Mouse (Mus musculus): Measurements from ENCODE around the gene Cd200r3. TPM values are rescaled to one million over a fixed set of nuclear protein-coding genes. Genes with fewer than 3 reads are reported as not detected.

Cd200r3 gene
- polyA plus RNA-seq, 1 experiment = not detected

DNA sequence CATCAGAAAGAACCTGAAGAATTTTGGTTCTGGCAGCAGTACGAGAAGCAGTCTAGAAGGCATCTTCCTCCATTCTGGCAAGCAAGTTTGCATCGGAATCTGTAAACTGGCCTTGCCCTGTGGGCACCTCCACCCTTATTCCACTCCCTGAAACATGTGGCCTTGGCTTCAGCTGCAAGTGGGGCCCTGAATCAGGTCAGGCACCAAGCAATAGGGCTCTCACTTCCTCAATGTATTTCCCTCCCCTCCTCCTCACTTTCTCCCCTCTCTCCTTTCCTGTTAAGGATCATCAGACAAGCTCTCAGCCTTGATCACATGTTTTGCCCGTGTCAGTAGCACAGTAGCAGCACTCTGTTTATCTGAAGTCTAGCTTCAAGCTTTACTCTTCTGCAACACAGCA, 61.8 kb downstream of the Cd200r3 start:
- no peaks in the 10 kb centered on the region for H3K9me3 ChIP-seq (replicated peaks; ENCODE audit: control insufficient read depth, insufficient read depth, low read length, poor library complexity, severe bottlenecking)

DNA sequence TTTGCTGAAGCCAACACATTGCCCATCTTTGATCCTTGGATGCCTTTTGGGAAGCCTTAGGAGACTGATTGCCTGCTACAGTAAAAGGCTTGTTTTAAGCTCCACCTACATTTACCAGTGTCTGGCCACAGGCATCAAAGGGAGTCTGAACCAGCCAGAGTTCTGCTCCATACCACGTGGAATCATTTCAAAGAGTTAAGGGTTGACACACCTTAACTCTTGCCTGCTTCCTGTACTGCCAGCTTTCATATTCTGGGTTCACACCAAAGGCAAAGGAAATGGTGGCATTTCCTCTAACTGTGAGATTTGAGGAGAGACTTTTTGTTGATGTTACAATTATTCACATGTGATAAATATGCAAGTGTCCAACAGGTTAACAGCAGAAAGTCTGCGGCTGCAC, 63.5 kb downstream of the Cd200r3 start:
- no peaks in the 10 kb centered on the region for H3K27me3 ChIP-seq (ENCODE audit: control insufficient read depth, insufficient read depth, low read length, poor library complexity, severe bottlenecking)
- H3K9ac ChIP-seq (ENCODE audit: low read depth, poor library complexity, severe bottlenecking) = no peak overlapping the region
- no peak overlapping the region for H3K4me3 ChIP-seq (ENCODE audit: low read depth, low read length)
- TF ChIP-seq POLR2A (IDR thresholded peaks at IDR 0.05; ENCODE audit: insufficient read depth, low read length) (no peak), EP300 (IDR thresholded peaks at IDR 0.05; ENCODE audit: insufficient read depth, low read depth, low read length) (no peak), CTCF (IDR thresholded peaks at IDR 0.05; ENCODE audit: low read depth, low read length) (no peak)
- H3K4me1 ChIP-seq (ENCODE audit: control insufficient read depth, insufficient read depth, low read length) = no peaks in the 10 kb centered on the region
- no peaks in the 10 kb centered on the region for H3K9me3 ChIP-seq (replicated peaks; ENCODE audit: control insufficient read depth, insufficient read depth, low read length, poor library complexity, severe bottlenecking)
- H3K36me3 ChIP-seq (ENCODE audit: control insufficient read depth, insufficient read depth, low read length, poor library complexity, severe bottlenecking) = no peaks in the 10 kb centered on the region
- no peak overlapping the region for H3K27ac ChIP-seq (ENCODE audit: insufficient read depth, low read length)

More for the DNA sequence above, 61.8 kb downstream of the Cd200r3 start:
- H3K36me3 ChIP-seq (ENCODE audit: control insufficient read depth, insufficient read depth, low read length, poor library complexity, severe bottlenecking) = no peaks in the 10 kb centered on the region
- H3K4me1 ChIP-seq (ENCODE audit: control insufficient read depth, insufficient read depth, low read length) = no peaks in the 10 kb centered on the region
- H3K27me3 ChIP-seq (ENCODE audit: control insufficient read depth, insufficient read depth, low read length, poor library complexity, severe bottlenecking) = no peaks in the 10 kb centered on the region
- no peak overlapping the region for H3K4me3 ChIP-seq (ENCODE audit: low read depth, low read length)
- TF ChIP-seq POLR2A (IDR thresholded peaks at IDR 0.05; ENCODE audit: insufficient read depth, low read length) (no peak), CTCF (IDR thresholded peaks at IDR 0.05; ENCODE audit: low read depth, low read length) (no peak), EP300 (IDR thresholded peaks at IDR 0.05; ENCODE audit: insufficient read depth, low read depth, low read length) (no peak)
- H3K27ac ChIP-seq (ENCODE audit: insufficient read depth, low read length) = no peak overlapping the region
- no peak overlapping the region for H3K9ac ChIP-seq (ENCODE audit: low read depth, poor library complexity, severe bottlenecking)

GRCm38 (mm10) chr16:45007807-45008206, 64.3 kb downstream of the Cd200r3 start:
- H3K4me1 ChIP-seq (ENCODE audit: control insufficient read depth, insufficient read depth, low read length) = no peaks in the 10 kb centered on the region
- H3K9ac ChIP-seq (ENCODE audit: low read depth, poor library complexity, severe bottlenecking) = no peak overlapping the region
- H3K27ac ChIP-seq (ENCODE audit: insufficient read depth, low read length) = no peak overlapping the region
- H3K27me3 ChIP-seq (ENCODE audit: control insufficient read depth, insufficient read depth, low read length, poor library complexity, severe bottlenecking) = no peaks in the 10 kb centered on the region
- H3K36me3 ChIP-seq (ENCODE audit: control insufficient read depth, insufficient read depth, low read length, poor library complexity, severe bottlenecking) = no peaks in the 10 kb centered on the region
- H3K9me3 ChIP-seq (replicated peaks; ENCODE audit: control insufficient read depth, insufficient read depth, low read length, poor library complexity, severe bottlenecking) = no peaks in the 10 kb centered on the region
- no peak for TF ChIP-seq POLR2A (IDR thresholded peaks at IDR 0.05; ENCODE audit: insufficient read depth, low read length)
- no peak for TF ChIP-seq EP300 (IDR thresholded peaks at IDR 0.05; ENCODE audit: insufficient read depth, low read depth, low read length)
- TF ChIP-seq CTCF (IDR thresholded peaks at IDR 0.05; ENCODE audit: low read depth, low read length) = no peak
- H3K4me3 ChIP-seq (ENCODE audit: low read depth, low read length) = no peak overlapping the region

- no peak overlapping the region for H3K4me3 ChIP-seq (ENCODE audit: low read depth, low read length)
- no peaks in the 10 kb centered on the region for H3K27me3 ChIP-seq (ENCODE audit: control insufficient read depth, insufficient read depth, low read length, poor library complexity, severe bottlenecking)
- no peak overlapping the region for H3K9ac ChIP-seq (ENCODE audit: low read depth, poor library complexity, severe bottlenecking)
- H3K36me3 ChIP-seq (ENCODE audit: control insufficient read depth, insufficient read depth, low read length, poor library complexity, severe bottlenecking) = no peaks in the 10 kb centered on the region
- H3K9me3 ChIP-seq (replicated peaks; ENCODE audit: control insufficient read depth, insufficient read depth, low read length, poor library complexity, severe bottlenecking) = no peaks in the 10 kb centered on the region
- H3K4me1 ChIP-seq (ENCODE audit: control insufficient read depth, insufficient read depth, low read length) = no peaks in the 10 kb centered on the region
- no peak overlapping the region for H3K27ac ChIP-seq (ENCODE audit: insufficient read depth, low read length)
- TF ChIP-seq POLR2A (IDR thresholded peaks at IDR 0.05; ENCODE audit: insufficient read depth, low read length) = no peak
- no peak for TF ChIP-seq CTCF (IDR thresholded peaks at IDR 0.05; ENCODE audit: low read depth, low read length)
- no peak for TF ChIP-seq EP300 (IDR thresholded peaks at IDR 0.05; ENCODE audit: insufficient read depth, low read depth, low read length)
Measured at GRCm38 (mm10) chr16:45009634-45010033, 66.2 kb downstream of the Cd200r3 start.

DNA sequence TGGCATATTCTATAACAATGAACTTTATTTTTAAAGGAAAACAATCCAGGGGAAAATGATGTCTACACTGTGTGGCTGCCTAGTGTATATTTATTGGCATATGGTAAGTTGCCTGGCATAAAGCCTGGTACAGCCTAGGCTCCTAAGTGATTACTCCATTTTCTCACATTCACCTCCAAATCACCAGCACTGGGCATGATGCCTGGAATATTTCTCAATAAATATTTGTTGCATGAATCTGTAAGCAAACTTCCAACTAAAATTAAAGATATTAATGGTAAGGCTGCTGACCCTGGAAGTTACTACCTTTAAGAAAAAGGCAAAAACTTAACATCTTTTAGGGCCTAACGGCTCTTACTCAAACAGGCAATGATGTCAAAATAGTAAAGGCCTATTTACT, 72.1 kb downstream of the Cd200r3 start:
- no peaks in the 10 kb centered on the region for H3K36me3 ChIP-seq (ENCODE audit: control insufficient read depth, insufficient read depth, low read length, poor library complexity, severe bottlenecking)
- H3K9ac ChIP-seq (ENCODE audit: low read depth, poor library complexity, severe bottlenecking) = no peak overlapping the region
- H3K4me1 ChIP-seq (ENCODE audit: control insufficient read depth, insufficient read depth, low read length) = no peaks in the 10 kb centered on the region
- no peak overlapping the region for H3K27ac ChIP-seq (ENCODE audit: insufficient read depth, low read length)
- H3K9me3 ChIP-seq (replicated peaks; ENCODE audit: control insufficient read depth, insufficient read depth, low read length, poor library complexity, severe bottlenecking) = no peaks in the 10 kb centered on the region
- no peaks in the 10 kb centered on the region for H3K27me3 ChIP-seq (ENCODE audit: control insufficient read depth, insufficient read depth, low read length, poor library complexity, severe bottlenecking)
- no peak overlapping the region for H3K4me3 ChIP-seq (ENCODE audit: low read depth, low read length)
- TF ChIP-seq EP300 (IDR thresholded peaks at IDR 0.05; ENCODE audit: insufficient read depth, low read depth, low read length) (no peak), POLR2A (IDR thresholded peaks at IDR 0.05; ENCODE audit: insufficient read depth, low read length) (no peak), CTCF (IDR thresholded peaks at IDR 0.05; ENCODE audit: low read depth, low read length) (no peak)

DNA sequence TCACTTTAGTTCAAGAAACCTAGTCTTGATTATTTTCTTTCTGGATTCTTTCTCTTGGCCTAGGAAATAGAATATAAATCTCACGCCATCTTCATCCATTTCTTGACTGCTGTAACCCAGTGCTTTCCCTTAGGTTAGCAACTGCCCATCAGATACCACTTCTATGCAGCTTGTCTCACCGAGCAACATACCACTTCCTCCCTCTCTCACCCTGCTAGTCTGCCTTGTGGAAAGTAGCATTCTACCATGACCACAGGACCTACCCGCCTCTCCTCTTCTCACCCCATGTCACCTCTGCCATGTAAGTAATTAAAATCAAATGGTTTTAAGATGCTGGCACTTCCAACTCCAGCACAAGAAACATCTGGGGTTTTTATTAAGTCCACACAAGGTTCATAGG, 73.0 kb downstream of the Cd200r3 start:
- TF ChIP-seq CTCF (IDR thresholded peaks at IDR 0.05; ENCODE audit: low read depth, low read length) (no peak), EP300 (IDR thresholded peaks at IDR 0.05; ENCODE audit: insufficient read depth, low read depth, low read length) (no peak), POLR2A (IDR thresholded peaks at IDR 0.05; ENCODE audit: insufficient read depth, low read length) (no peak)
- Histone ChIP-seq H3K36me3 (ENCODE audit: control insufficient read depth, insufficient read depth, low read length, poor library complexity, severe bottlenecking) (no peaks in the 10 kb centered on the region), H3K27ac (ENCODE audit: insufficient read depth, low read length) (no peak overlapping the region), H3K9me3 (replicated peaks; ENCODE audit: control insufficient read depth, insufficient read depth, low read length, poor library complexity, severe bottlenecking) (no peaks in the 10 kb centered on the region), H3K4me3 (ENCODE audit: low read depth, low read length) (no peak overlapping the region), H3K4me1 (ENCODE audit: control insufficient read depth, insufficient read depth, low read length) (no peaks in the 10 kb centered on the region), H3K27me3 (ENCODE audit: control insufficient read depth, insufficient read depth, low read length, poor library complexity, severe bottlenecking) (no peaks in the 10 kb centered on the region), H3K9ac (ENCODE audit: low read depth, poor library complexity, severe bottlenecking) (no peak overlapping the region)
